Mouse (Mus musculus) kidney, adult 2 months (tissue): ENCODE results near the gene Gm12166.

Experiments used
- CTCF ChIP-seq: fragments of 200-500 bp; conservative IDR thresholded peaks from 2 replicates; pipeline ENCODE4 v1.5.1; 2011; ENCODE audit warnings: low read depth, mild to moderate bottlenecking, control low read depth, low read length, moderate library complexity, mixed read lengths; ENCODE audit not compliant: insufficient read depth, insufficient read length
- POLR2A ChIP-seq: fragments of 200-500 bp; IDR thresholded peaks from one replicate; pipeline ENCODE4 v1.6.1; 2011; ENCODE audit warnings: low read depth, low read length, control low read depth

GRCm38 (mm10) chr11:46030026-46030425 is 22.1 kb downstream of the Gm12166 start:
- TF ChIP-seq CTCF (no peak), POLR2A (no peak)
